Mouse (Mus musculus) neural tube, embryonic 14.5 days (tissue): ENCODE measurements at regions not wholly inside any gene's neighbourhood (a gene's known extent, or its start where the extent isn't known, plus 50 kb on each side); places are given as distances from the start of the nearest gene placed in this dataset.

Experiments used
- ATAC-seq: fragments of 200-750 bp; cut with Nextera tagmentation; 2 replicates; pipeline ENCODE4 v1.8.0; 2017; ENCODE audit warnings: low read depth, mild to moderate bottlenecking, moderate TSS enrichment, moderate library complexity
- H3K27ac ChIP-seq: fragments of 300-500 bp; sonication (generic); 2 replicates; pipeline ENCODE4 v1.5.1; 2014; ENCODE audit warnings: low read depth, mild to moderate bottlenecking, control low read depth, low read length, moderate library complexity, mixed read lengths
- H3K27me3 ChIP-seq: fragments of 300-500 bp; sonication (generic); 2 replicates; pipeline ENCODE4 v1.6.1; 2014; ENCODE audit warnings: low read length; ENCODE audit not compliant: control insufficient read depth, insufficient read depth
- H3K36me3 ChIP-seq: fragments of 300-500 bp; sonication (generic); 2 replicates; pipeline ENCODE4 v1.6.1; 2014; ENCODE audit warnings: low read length, mixed read lengths; ENCODE audit not compliant: control insufficient read depth, insufficient read depth
- H3K4me1 ChIP-seq: fragments of 300-500 bp; sonication (generic); 2 replicates; pipeline ENCODE4 v1.6.1; 2014; ENCODE audit warnings: low read length; ENCODE audit not compliant: control insufficient read depth, insufficient read depth
- H3K4me2 ChIP-seq: fragments of 300-500 bp; sonication (generic); 2 replicates; pipeline ENCODE4 v1.6.1; 2014; ENCODE audit warnings: mild to moderate bottlenecking, low read depth, low read length, control low read depth
- H3K4me3 ChIP-seq: fragments of 300-500 bp; sonication (generic); 2 replicates; pipeline ENCODE4 v1.5.1; 2014; ENCODE audit warnings: low read depth, low read length, control low read depth, mixed read lengths
- H3K9ac ChIP-seq: fragments of 300-500 bp; sonication (generic); replicated peaks from 2 replicates; pipeline ENCODE4 v1.6.1; 2014; ENCODE audit warnings: low read depth, mild to moderate bottlenecking, control low read depth, low read length, mixed read lengths
- H3K9me3 ChIP-seq: fragments of 300-500 bp; sonication (generic); 2 replicates; pipeline ENCODE4 v1.6.1; 2016; ENCODE audit warnings: low read length; ENCODE audit not compliant: control insufficient read depth
- WGBS: fragments of 180-500 bp; shearing (Covaris S2); extraction: QIAGEN DNeasy Blood & Tissue Kit; methylation state at CpG from one replicate; pipeline ENCODE4 v1.1.7; 2014; 5-methylcytosine and 5-hydroxymethylcytosine counted together

DNA sequence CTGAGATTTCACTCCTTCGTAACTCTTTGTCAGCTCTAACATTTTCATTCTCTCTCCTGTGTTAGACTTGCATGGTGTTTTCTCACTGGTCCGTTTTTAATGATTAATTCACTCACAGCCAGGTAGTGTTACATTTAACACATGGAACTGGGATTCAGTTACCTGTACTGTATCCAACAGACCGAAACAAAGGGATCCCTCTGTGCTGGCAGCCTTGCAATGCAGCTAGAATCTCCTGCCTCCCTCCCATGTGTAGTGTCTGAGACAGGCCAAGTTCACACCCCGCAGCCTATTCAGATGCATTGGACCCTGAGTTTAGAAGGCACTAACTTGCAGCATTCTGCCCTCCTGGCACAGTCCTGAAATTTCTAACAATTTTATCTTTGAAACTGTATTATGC, 357.9 kb downstream of the Plk2 start:
- H3K27me3 ChIP-seq: no peaks in the 10 kb centered on the region
- H3K9ac ChIP-seq: no peak overlapping the region
- no peak overlapping the region for H3K4me3 ChIP-seq
- no peak overlapping the region for H3K4me2 ChIP-seq
- no peak overlapping the region for H3K27ac ChIP-seq
- no peaks in the 10 kb centered on the region for H3K9me3 ChIP-seq
- 89% methylated on average over 4 of the region's 4 CpGs for WGBS
- ATAC-seq: no peak
- H3K36me3 ChIP-seq: no peaks in the 10 kb centered on the region
- H3K4me1 ChIP-seq: no peaks in the 10 kb centered on the region

DNA sequence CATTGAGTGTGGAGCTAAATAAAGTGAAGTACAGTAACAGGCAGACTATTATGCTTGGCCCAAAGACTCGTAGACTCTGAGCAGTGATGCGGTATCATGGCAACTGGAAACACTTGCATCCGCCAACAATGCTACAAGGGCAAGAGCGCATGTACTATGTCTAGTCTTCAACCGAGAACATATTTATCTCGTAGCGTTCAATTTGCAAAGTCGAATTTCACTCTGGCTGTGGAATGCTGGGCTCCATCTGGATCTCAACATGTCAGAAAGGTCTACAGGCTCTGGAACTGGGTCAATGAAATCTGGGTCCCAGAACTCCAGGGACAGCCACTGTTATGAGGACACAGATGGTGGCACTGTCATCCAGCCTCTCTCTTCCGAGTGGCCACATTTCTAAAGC, 359.7 kb downstream of the Plk2 start:
- ATAC-seq: no peak
- Histone ChIP-seq H3K4me2 (no peak overlapping the region), H3K36me3 (no peaks in the 10 kb centered on the region), H3K4me1 (no peaks in the 10 kb centered on the region), H3K9me3 (no peaks in the 10 kb centered on the region), H3K27ac (no peak overlapping the region), H3K4me3 (no peak overlapping the region), H3K27me3 (no peaks in the 10 kb centered on the region), H3K9ac (no peak overlapping the region)
- 85% methylated on average over 9 of the region's 9 CpGs for WGBS

DNA sequence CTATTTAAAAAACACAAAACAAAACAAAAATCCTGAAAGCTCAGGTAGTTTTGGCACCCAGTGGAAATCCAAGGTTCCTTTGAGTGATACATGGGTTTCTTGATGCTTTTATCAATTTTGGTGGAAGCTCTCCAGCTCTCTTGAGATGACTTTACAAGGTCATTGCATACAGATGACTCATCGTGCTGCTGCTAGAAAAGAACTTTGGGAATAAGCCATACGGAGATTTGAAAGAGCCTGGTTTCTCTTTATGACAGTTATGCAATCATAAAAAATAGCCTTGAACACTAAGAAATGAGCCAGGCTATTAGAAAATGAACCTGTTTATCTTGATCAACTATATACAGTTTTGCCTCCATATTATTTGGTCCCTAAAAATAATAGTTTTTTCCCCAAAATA, 362.0 kb downstream of the Plk2 start:
- 89% methylated on average over 2 of the region's 2 CpGs for WGBS
- Histone ChIP-seq H3K27me3 (no peaks in the 10 kb centered on the region), H3K27ac (no peak overlapping the region), H3K4me1 (no peaks in the 10 kb centered on the region), H3K36me3 (no peaks in the 10 kb centered on the region), H3K4me3 (no peak overlapping the region), H3K9me3 (no peaks in the 10 kb centered on the region), H3K4me2 (no peak overlapping the region), H3K9ac (no peak overlapping the region)
- ATAC-seq: no peak

DNA sequence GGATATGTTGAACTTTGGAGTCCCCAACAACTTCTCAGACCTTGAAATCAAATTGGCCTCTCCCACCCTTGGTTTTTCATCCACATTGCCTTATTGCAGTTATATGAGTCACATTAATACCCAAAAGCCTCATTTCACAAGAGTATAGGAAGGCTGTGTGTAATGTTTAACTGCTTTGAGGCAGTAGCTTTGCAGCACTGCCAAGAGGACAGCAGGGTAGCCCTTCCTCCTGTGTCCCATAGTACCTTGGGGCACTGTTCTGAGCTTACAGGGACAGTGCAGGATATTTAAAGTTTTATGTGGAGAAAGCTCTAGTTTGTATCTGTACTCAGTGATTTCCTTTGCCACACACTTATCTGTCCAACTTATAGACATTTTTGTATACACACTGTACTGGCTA, 374.4 kb downstream of the Plk2 start:
- Histone ChIP-seq H3K9ac (no peak overlapping the region), H3K36me3 (no peaks in the 10 kb centered on the region), H3K4me3 (no peak overlapping the region), H3K9me3 (no peaks in the 10 kb centered on the region), H3K27ac (no peak overlapping the region), H3K27me3 (no peaks in the 10 kb centered on the region), H3K4me1 (no peaks in the 10 kb centered on the region), H3K4me2 (no peak overlapping the region)
- ATAC-seq: no peak

DNA sequence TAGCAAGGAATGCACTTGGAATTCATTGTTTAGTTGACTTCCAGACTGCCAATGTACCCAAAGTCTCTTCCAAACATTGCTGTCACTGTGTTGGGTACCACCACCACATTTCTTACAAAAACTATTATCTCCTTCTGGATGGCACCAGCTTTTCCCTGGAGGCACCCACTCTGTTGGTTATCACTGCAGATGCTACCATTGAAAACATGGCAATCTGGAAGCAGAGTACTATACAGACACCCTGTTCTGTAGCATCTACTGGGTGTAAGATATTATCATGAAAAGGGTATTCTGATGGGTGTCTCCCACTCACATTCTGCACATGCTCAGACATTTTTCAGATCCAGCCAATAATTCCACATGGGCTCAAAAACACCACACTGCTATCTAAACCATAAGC, 380.4 kb downstream of the Plk2 start:
- no peak overlapping the region for H3K4me2 ChIP-seq
- H3K4me3 ChIP-seq: no peak overlapping the region
- H3K27me3 ChIP-seq: no peaks in the 10 kb centered on the region
- no peak overlapping the region for H3K27ac ChIP-seq
- no peaks in the 10 kb centered on the region for H3K4me1 ChIP-seq
- ATAC-seq: no peak
- no peaks in the 10 kb centered on the region for H3K36me3 ChIP-seq
- H3K9me3 ChIP-seq: no peaks in the 10 kb centered on the region
- H3K9ac ChIP-seq: no peak overlapping the region

DNA sequence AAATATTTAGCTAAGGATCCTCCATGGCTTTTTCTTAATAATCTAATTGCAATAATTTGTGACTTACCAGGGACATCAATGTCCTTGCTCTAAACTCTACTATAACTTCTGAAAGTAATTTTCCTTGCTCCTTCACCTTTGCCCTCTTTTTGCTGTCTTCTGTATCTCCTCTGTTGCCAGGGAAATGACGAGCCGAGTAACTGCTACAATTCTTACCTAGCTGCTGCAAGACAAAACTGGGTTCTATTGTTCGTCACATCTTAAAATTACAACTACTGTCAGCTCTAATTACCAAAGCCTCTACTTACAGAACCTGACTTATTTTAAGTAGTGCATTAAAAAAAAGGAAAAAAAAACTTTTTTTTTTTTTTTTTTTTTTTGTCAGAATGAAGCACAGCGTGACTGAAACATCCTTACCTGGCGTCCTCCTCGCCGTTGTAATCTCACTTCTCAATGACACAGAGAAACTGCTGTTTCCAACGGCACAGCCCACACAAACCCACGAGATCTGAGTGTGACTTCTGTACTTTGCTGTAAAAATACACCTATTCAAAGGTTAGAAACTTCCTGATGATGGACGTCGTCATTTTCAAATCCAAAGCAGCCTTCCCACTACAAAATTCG, 389.4 kb downstream of the Plk2 start:
- 76% methylated on average over 12 of the region's 12 CpGs for WGBS
- Histone ChIP-seq H3K9ac (no peak overlapping the region), H3K4me2 (no peak overlapping the region), H3K4me3 (no peak overlapping the region), H3K27ac (no peak overlapping the region), H3K9me3 (no peaks in the 10 kb centered on the region), H3K4me1 (no peaks in the 10 kb centered on the region), H3K36me3 (no peaks in the 10 kb centered on the region), H3K27me3 (no peaks in the 10 kb centered on the region)
- ATAC-seq: no peak

DNA sequence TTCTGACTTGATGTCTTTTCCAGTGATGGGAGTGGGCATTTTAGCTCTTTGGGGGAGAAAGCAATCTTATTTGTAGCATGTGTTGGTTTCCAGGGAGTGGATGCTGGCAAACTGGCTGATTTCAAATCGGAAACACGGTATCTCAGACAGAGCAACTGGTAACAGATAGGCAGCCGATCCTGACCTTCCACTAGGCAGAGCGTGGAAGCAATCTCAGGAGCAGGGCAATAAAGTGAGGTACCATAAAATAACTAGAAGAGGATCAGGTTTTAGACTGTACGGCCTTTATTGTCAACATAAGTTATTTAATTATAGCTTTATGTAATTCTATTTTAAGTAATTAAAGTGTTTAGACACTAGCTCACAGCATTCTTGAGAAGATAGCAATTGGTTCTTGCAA, 390.0 kb downstream of the Plk2 start:
- Histone ChIP-seq H3K27ac (no peak overlapping the region), H3K4me2 (no peak overlapping the region)
- no peak for ATAC-seq

DNA sequence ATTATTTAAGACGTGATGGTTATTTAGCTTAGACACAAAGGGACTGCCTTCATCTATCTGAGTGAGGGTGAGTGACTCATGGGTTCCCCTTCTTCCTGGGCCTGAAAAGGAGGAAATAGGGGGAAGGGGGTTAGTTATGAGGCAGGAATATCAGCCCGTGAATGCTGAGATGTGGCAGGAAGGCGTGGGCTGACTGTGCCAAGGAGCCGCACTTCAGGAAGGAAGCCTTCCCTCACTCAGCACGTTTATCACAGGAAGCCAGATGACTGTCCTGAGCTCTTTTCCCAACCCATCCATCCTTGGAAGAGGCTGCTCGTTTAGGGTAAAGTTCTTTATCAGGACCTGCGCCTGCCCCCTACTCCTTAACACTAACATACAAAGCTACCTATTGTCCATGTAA, 403.5 kb downstream of the Plk2 start:
- Histone ChIP-seq H3K27ac (no peak overlapping the region), H3K9ac (no peak overlapping the region), H3K27me3 (no peaks in the 10 kb centered on the region), H3K36me3 (no peaks in the 10 kb centered on the region), H3K4me1 (no peaks in the 10 kb centered on the region), H3K4me2 (no peak overlapping the region), H3K9me3 (no peaks in the 10 kb centered on the region), H3K4me3 (no peak overlapping the region)
- WGBS: 64% methylated on average over 7 of the region's 7 CpGs
- ATAC-seq: no peak

More for the DNA sequence above, 390.0 kb downstream of the Plk2 start:
- 58% methylated on average over 5 of the region's 5 CpGs for WGBS
- H3K36me3 ChIP-seq: no peaks in the 10 kb centered on the region
- no peaks in the 10 kb centered on the region for H3K4me1 ChIP-seq
- H3K9me3 ChIP-seq: no peaks in the 10 kb centered on the region
- H3K9ac ChIP-seq: no peak overlapping the region
- no peak overlapping the region for H3K4me3 ChIP-seq
- H3K27me3 ChIP-seq: no peaks in the 10 kb centered on the region

DNA sequence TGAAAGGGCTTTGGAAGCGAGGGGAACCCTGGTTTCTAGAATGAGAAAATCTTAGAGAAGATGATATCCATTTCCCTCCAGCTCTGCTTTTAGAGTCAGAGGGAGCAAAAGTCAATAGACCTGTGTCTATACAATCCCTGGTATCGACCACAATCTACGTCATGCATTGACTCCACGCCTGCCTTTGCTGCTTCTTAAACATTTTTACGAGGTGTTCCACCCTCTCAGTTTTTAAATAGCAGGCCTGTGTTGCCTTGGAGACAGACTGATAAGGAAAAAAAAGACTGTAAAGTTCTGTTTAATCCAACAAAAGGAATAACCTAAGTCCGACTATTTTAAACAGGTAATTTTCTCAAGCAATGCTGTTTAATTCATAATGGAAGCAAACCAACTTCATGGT, 408.0 kb downstream of the Plk2 start:
- WGBS: 75% methylated on average over 6 of the region's 6 CpGs
- Histone ChIP-seq H3K27ac (no peak overlapping the region), H3K4me3 (no peak overlapping the region), H3K27me3 (no peaks in the 10 kb centered on the region), H3K4me2 (no peak overlapping the region), H3K36me3 (no peaks in the 10 kb centered on the region), H3K4me1 (no peaks in the 10 kb centered on the region), H3K9ac (no peak overlapping the region), H3K9me3 (no peaks in the 10 kb centered on the region)
- ATAC-seq: no peak

DNA sequence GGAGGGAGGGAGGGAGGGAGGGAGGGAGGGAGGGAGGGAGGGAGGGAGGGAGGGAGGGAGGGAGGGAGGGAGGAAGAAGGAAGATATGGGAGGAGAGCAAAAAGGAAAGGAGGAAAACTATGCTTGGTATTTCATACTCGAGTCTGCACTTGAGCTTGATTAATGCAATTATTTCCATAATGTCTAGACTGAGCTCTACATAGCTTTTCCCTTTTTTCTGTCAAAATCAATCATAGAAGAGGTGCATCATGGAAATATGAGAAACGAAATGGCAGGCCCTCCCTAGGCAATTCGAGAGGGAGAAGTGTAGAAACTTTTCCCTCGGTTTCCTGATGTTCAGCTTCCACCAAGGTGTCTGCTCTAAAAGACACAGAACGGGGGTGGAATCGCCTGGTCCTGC, 417.6 kb downstream of the Plk2 start:
- ATAC-seq: no peak

More for the DNA sequence above, 417.6 kb downstream of the Plk2 start:
- H3K4me3 ChIP-seq: no peak overlapping the region
- no peak overlapping the region for H3K9ac ChIP-seq
- H3K36me3 ChIP-seq: no peaks in the 10 kb centered on the region
- H3K27ac ChIP-seq: no peak overlapping the region
- H3K9me3 ChIP-seq: no peaks in the 10 kb centered on the region
- H3K4me1 ChIP-seq: no peaks in the 10 kb centered on the region
- 87% methylated on average over 6 of the region's 6 CpGs for WGBS
- no peaks in the 10 kb centered on the region for H3K27me3 ChIP-seq
- H3K4me2 ChIP-seq: no peak overlapping the region
